Mouse (Mus musculus) cerebellum, adult 2 months (tissue): Measurements from ENCODE around the gene Gm49721. TPM values are rescaled to one million over a fixed set of nuclear protein-coding genes. Genes with fewer than 3 reads are reported as not detected.
"Not testable (repeated sequence)": the region's sequence is repeated elsewhere in the genome, so short reads cannot be mapped to it uniquely, and the experiment has no call there.

Source experiments
- DNase-seq, 2 experiments: peaks; one replicate each; pipeline ENCODE4 v3.0.0; 2021
- H3K27ac ChIP-seq: fragments of 200-500 bp; 2 replicates; pipeline ENCODE4 v1.5.1; 2012; ENCODE audit warnings: low read length, control low read depth, inconsistent platforms; ENCODE audit not compliant: insufficient read depth
- H3K27me3 ChIP-seq: fragments of 200-500 bp; 2 replicates; pipeline ENCODE4 v1.6.1; 2012; ENCODE audit warnings: inconsistent platforms, mild to moderate bottlenecking, low read length, moderate library complexity; ENCODE audit not compliant: control insufficient read depth, insufficient read depth
- H3K4me1 ChIP-seq: fragments of 200-500 bp; 2 replicates; pipeline ENCODE4 v1.6.1; 2011; ENCODE audit warnings: low read length; ENCODE audit not compliant: control insufficient read depth, insufficient read depth
- H3K4me3 ChIP-seq: fragments of 200-500 bp; replicated peaks from 2 replicates; pipeline ENCODE3; 2011; ENCODE audit warnings: mild to moderate bottlenecking, low read depth, low read length, control low read depth; ENCODE audit not compliant: insufficient read depth
- CTCF ChIP-seq: fragments of 200-500 bp; IDR thresholded peaks from 2 replicates; pipeline ENCODE4 v1.5.1; 2011; ENCODE audit warnings: low read depth, mild to moderate bottlenecking, control low read depth, low read length, moderate library complexity, borderline replicate concordance; ENCODE audit not compliant: insufficient read depth
- WGBS: fragments of 180-500 bp; shearing (Covaris S2); methylation state at CpG from one replicate; pipeline ENCODE4 v1.1.7; 2018; 5-methylcytosine and 5-hydroxymethylcytosine counted together
- polyA plus RNA-seq: library from polyadenylated mRNA; depleted of rRNA; stranded (reverse); fragments of >200 nt; gene quantifications from 2 replicates; pipeline ENCODE4 v1.2.3, GENCODE M21; 2012

The Gm49721 gene
- polyA plus RNA-seq, 1 experiment: 1.5 TPM

GRCm38 (mm10) chr17:6962339-6962738, 16.4 kb upstream of the Gm49721 start:
- not testable (repeated sequence) for H3K4me1 ChIP-seq, H3K27ac ChIP-seq
- 60% methylated on average over 3 of the region's 6 CpGs for WGBS

GRCm38 (mm10) chr17:6962936-6963335, 15.8 kb upstream of the Gm49721 start:
- WGBS: 27% methylated on average over 4 of the region's 4 CpGs
- DNase-seq, H3K4me3 ChIP-seq, H3K27ac ChIP-seq, H3K27me3 ChIP-seq, H3K4me1 ChIP-seq: not testable (repeated sequence)

More at GRCm38 (mm10) chr17:6962339-6962738, 16.4 kb upstream of the Gm49721 start:
- not testable (repeated sequence) for H3K4me3 ChIP-seq, DNase-seq, H3K27me3 ChIP-seq

- 17% methylated on average over 6 of the region's 6 CpGs for WGBS
- DNase-seq: peak in 1 of 2 experiments; percentile 31
- not testable (repeated sequence) for H3K4me1 ChIP-seq, H3K4me3 ChIP-seq, H3K27me3 ChIP-seq, H3K27ac ChIP-seq
- TF ChIP-seq CTCF: peak; percentile 49
Observed at GRCm38 (mm10) chr17:6965364-6965763, 13.3 kb upstream of the Gm49721 start.

GRCm38 (mm10) chr17:6967673-6968072, 11.0 kb upstream of the Gm49721 start:
- H3K27me3 ChIP-seq, H3K27ac ChIP-seq, H3K4me1 ChIP-seq, H3K4me3 ChIP-seq, DNase-seq: not testable (repeated sequence)
- 60% methylated on average over 1 of the region's 1 CpGs for WGBS

GRCm38 (mm10) chr17:6970334-6970733, 8.4 kb upstream of the Gm49721 start, which contains the start of gene Rnaset2b:
TSS of gene Rnaset2b (plus strand) at chr17:6970634.
- H3K4me3 ChIP-seq, H3K27ac ChIP-seq: not testable (repeated sequence)
- 100% methylated on average over 1 of the region's 8 CpGs for WGBS

GRCm38 (mm10) chr17:6971238-6971637, 7.5 kb upstream of the Gm49721 start:
- H3K4me1 ChIP-seq, H3K27ac ChIP-seq, H3K4me3 ChIP-seq, DNase-seq, H3K27me3 ChIP-seq: not testable (repeated sequence)
- 81% methylated on average over 8 of the region's 8 CpGs for WGBS

More at GRCm38 (mm10) chr17:6970334-6970733, 8.4 kb upstream of the Gm49721 start, which contains the start of gene Rnaset2b:
- not testable (repeated sequence) for DNase-seq, H3K27me3 ChIP-seq, H3K4me1 ChIP-seq

GRCm38 (mm10) chr17:6972836-6973396, 5.8 kb upstream of the Gm49721 start:
- 71% methylated on average over 4 of the region's 4 CpGs for WGBS
- H3K4me1 ChIP-seq, H3K27ac ChIP-seq, DNase-seq, H3K27me3 ChIP-seq, H3K4me3 ChIP-seq: not testable (repeated sequence)

GRCm38 (mm10) chr17:6974985-6975384, 3.7 kb upstream of the Gm49721 start:
- not testable (repeated sequence) for DNase-seq, H3K27ac ChIP-seq, H3K4me3 ChIP-seq, H3K27me3 ChIP-seq, H3K4me1 ChIP-seq
- WGBS: 47% methylated on average over 3 of the region's 3 CpGs

GRCm38 (mm10) chr17:6979380-6979779, 676 bp downstream of the Gm49721 start:
- not testable (repeated sequence) for H3K27ac ChIP-seq, H3K4me3 ChIP-seq, DNase-seq, H3K4me1 ChIP-seq, H3K27me3 ChIP-seq
- WGBS: 23% methylated on average over 5 of the region's 5 CpGs

- not testable (repeated sequence) for DNase-seq, H3K4me1 ChIP-seq, H3K27ac ChIP-seq, H3K27me3 ChIP-seq, H3K4me3 ChIP-seq
- whole genome bisulfite sequencing: 99% methylated on average over 5 of the region's 8 CpGs
Observed at GRCm38 (mm10) chr17:6980144-6980543, 1.4 kb downstream of the Gm49721 start.

- not testable (repeated sequence) for DNase-seq, H3K4me3 ChIP-seq, H3K27ac ChIP-seq, H3K4me1 ChIP-seq, H3K27me3 ChIP-seq
- WGBS: 93% methylated on average over 1 of the region's 1 CpGs
Observed at GRCm38 (mm10) chr17:6986118-6986517, 7.4 kb downstream of the Gm49721 start.

GRCm38 (mm10) chr17:6995504-6995903, 16.8 kb downstream of the Gm49721 start:
- not testable (repeated sequence) for H3K27ac ChIP-seq, H3K27me3 ChIP-seq, H3K4me1 ChIP-seq, DNase-seq, H3K4me3 ChIP-seq
- no CpG with 5 or more reads among the region's 6 CpGs for WGBS

GRCm38 (mm10) chr17:6996826-6997225, 18.1 kb downstream of the Gm49721 start:
- not testable (repeated sequence) for H3K27me3 ChIP-seq, H3K4me3 ChIP-seq, DNase-seq, H3K4me1 ChIP-seq, H3K27ac ChIP-seq
- WGBS: 89% methylated on average over 8 of the region's 8 CpGs
